ENCODE assay signal across 11 mouse cellular contexts in the genomic region with DNA sequence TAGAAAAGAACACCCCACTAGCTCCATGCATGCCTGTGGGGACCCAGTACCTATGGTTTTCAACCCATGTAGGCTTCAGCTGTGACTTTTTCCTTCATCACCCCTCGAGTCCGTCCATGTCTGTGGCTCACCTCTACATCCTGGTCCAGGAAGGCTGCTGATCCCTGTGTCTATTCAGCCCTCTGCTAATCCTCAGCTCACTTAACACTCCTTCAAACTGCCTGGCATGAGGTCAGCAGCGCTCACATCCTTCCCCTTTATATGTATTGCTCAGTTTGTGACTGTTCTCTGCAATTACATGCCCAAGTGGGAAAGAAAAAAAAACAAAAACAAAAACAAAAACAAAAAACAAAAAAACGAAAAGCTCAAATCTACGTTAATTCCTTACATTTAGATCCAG. TPM values are rescaled to one million over a fixed set of nuclear protein-coding genes. Genes with fewer than 3 reads are reported as not detected.
A peak's percentile ranks its signal among the peaks of the same experiment; 100 is the strongest.
DNase-seq lines count a peak whose midpoint lies in the region; ATAC-seq lines count a peak whose summit lies in the region.
"Had no signal": no experiment of that assay in that cellular context is flagged by ENCODE, and none has a peak within 500 bp of the region (broad histone marks: within the 10 kb centered on the region; RNA-seq: fewer than 3 reads in every experiment).

No protein-coding gene starts in this region.

- no peak overlapping the region for H3K9ac ChIP-seq in lung, embryonic 15.5 days
- no peak overlapping the region for H3K9ac ChIP-seq in hindbrain, embryonic 12.5 days

- no peak overlapping the region for H3K4me3 ChIP-seq in heart, embryonic 10.5 days
- H3K4me3 ChIP-seq in lung, embryonic 15.5 days: no peak overlapping the region
- H3K4me3 ChIP-seq in hindbrain, embryonic 12.5 days: no peak overlapping the region
- H3K4me3 ChIP-seq in megakaryocyte, embryonic 14.5 days (replicated peaks): peak overlapping the region; percentile 81

- H3K9me3 ChIP-seq in heart, embryonic 10.5 days: no peaks in the 10 kb centered on the region
- H3K9me3 ChIP-seq in lung, embryonic 15.5 days: no peaks in the 10 kb centered on the region
- no peaks in the 10 kb centered on the region for H3K9me3 ChIP-seq in hindbrain, embryonic 12.5 days (replicated peaks)
- H3K9me3 ChIP-seq in megakaryocyte, embryonic 14.5 days: no peaks in the 10 kb centered on the region

- no peaks in the 10 kb centered on the region for H3K27me3 ChIP-seq in heart, embryonic 10.5 days (ENCODE audit: insufficient read depth, poor library complexity, severe bottlenecking)
- H3K27me3 ChIP-seq in lung, embryonic 15.5 days: no peaks in the 10 kb centered on the region
- no peaks in the 10 kb centered on the region for H3K27me3 ChIP-seq in hindbrain, embryonic 12.5 days
- H3K27me3 ChIP-seq in megakaryocyte, embryonic 14.5 days (replicated peaks): no peaks in the 10 kb centered on the region

- peak overlapping the region; percentile 56; the same call in 1 of the 2 replicates for H3K27ac ChIP-seq in heart, embryonic 10.5 days
- H3K27ac ChIP-seq in lung, embryonic 15.5 days: peak overlapping the region; percentile 53; the same call in 1 of the 2 replicates
- peak overlapping the region; percentile 48 for H3K27ac ChIP-seq in hindbrain, embryonic 12.5 days

- 0 out of 2 replicates have a peak, but pooled peaks cover 5% of the 10 kb centered on the region for H3K36me3 ChIP-seq in heart, embryonic 10.5 days
- no peaks in the 10 kb centered on the region for H3K36me3 ChIP-seq in lung, embryonic 15.5 days
- H3K36me3 ChIP-seq in hindbrain, embryonic 12.5 days: no peaks in the 10 kb centered on the region
- peaks cover 57% of the 10 kb centered on the region for H3K36me3 ChIP-seq in megakaryocyte, embryonic 14.5 days (replicated peaks; ENCODE audit: low read length)

- WGBS in heart, embryonic 10.5 days: 85% methylated on average over 5 of the region's 5 CpGs
- 74% methylated on average over 5 of the region's 5 CpGs for WGBS in lung, embryonic 15.5 days
- WGBS in hindbrain, embryonic 12.5 days: 83% methylated on average over 5 of the region's 5 CpGs

- no peak for DNase-seq in heart, embryonic 10.5 days (ENCODE audit: low spot score)
- DNase-seq in heart, adult 9 months (ENCODE audit: low spot score in 2 of 2): no peak
- no peak for DNase-seq in lung, postnatal 10 days
- no peak for DNase-seq in natural killer cell, adult 2 months (ENCODE audit: low spot score in 2 of 2)
- DNase-seq in adrenal gland, postnatal 4 days (ENCODE audit: low spot score in 2 of 2): no peak
- DNase-seq: thymus, postnatal 4 days had no signal

- peaks cover 29% of the 10 kb centered on the region for H3K4me1 ChIP-seq in heart, embryonic 10.5 days
- peaks cover 35% of the 10 kb centered on the region for H3K4me1 ChIP-seq in lung, embryonic 15.5 days
- H3K4me1 ChIP-seq in hindbrain, embryonic 12.5 days: peaks cover 14% of the 10 kb centered on the region
- peaks cover 95% of the 10 kb centered on the region for H3K4me1 ChIP-seq in megakaryocyte, embryonic 14.5 days

- H3K4me2 ChIP-seq in lung, embryonic 15.5 days: no peak overlapping the region
- H3K4me2 ChIP-seq in hindbrain, embryonic 12.5 days (replicated peaks): no peak overlapping the region

- no peak for ATAC-seq in lung, embryonic 15.5 days (ENCODE audit: borderline replicate concordance, extremely low read depth, low FRiP score, low TSS enrichment)
- no peak for ATAC-seq in hindbrain, embryonic 12.5 days (ENCODE audit: low FRiP score)
- ATAC-seq: CD4-positive, CD25-positive, alpha-beta regulatory T cell, adult 4 months; intestine, postnatal 0 days had no signal

RNA-seq across cellular contexts. Expression of a gene that starts 24.4 kb away (rescaled TPM):
- 22.0 and 28.5 TPM in 2 replicates for polyA plus RNA-seq in heart, embryonic 10.5 days (2016; fragmentation: Nextera tagmentation; extraction: Ambion mirVana)
- polyA plus RNA-seq in lung, embryonic 15.5 days (2015; fragmentation: Nextera tagmentation; extraction: Ambion mirVana): 27.3 and 29.7 TPM in 2 replicates
- polyA plus RNA-seq in hindbrain, embryonic 12.5 days (2016; fragmentation: Nextera tagmentation; extraction: Ambion mirVana): 10.1 and 10.5 TPM in 2 replicates
- 157 and 159 TPM in 2 replicates for polyA plus RNA-seq in megakaryocyte, embryonic 14.5 days (2012; ENCODE audit: insufficient read depth, low replicate concordance)
- total RNA-seq in adrenal gland, postnatal 4 days (2021): 10 to 100 TPM; 12.1 to 20.3 TPM
